Mouse (Mus musculus): Measurements from ENCODE around the gene Phex. TPM values are rescaled to one million over a fixed set of nuclear protein-coding genes. Genes with fewer than 3 reads are reported as not detected.

Gene Phex
- total and polyA plus RNA-seq, 2 experiments from 2014 or later = 0.05 TPM; not detected in 1

DNA sequence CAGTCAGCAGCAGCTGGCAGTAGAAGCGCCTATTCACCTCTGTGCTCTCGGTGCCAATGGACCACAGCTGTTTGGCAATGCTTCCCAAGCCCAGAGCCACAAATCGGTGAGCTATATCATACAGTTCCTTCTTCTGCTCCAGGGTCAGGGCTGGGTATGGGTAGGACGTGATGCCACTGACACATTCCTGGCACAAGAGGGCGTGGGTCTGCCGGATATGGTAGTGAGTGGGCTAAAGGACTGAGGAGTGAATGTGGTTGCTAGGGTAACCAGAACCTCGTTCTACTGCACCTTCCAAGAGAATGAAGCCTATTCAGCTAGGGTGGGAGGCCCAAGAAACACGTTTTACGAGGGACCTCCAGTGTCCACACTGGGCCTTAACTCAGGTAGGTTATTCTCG, 36.3 kb downstream of the Phex start:
- Histone ChIP-seq H3K4me1 (ENCODE audit: control insufficient read depth, insufficient read depth) (no peaks in the 10 kb centered on the region), H3K9me3 (replicated peaks; ENCODE audit: control insufficient read depth, low read length) (no peaks in the 10 kb centered on the region), H3K4me3 (ENCODE audit: low read depth, low read length) (no peak overlapping the region), H3K36me3 (replicated peaks; ENCODE audit: control insufficient read depth, insufficient read depth, low read length) (no peaks in the 10 kb centered on the region), H3K9ac (replicated peaks; ENCODE audit: low read depth, low read length) (no peak overlapping the region), H3K4me2 (ENCODE audit: low read depth, low read length) (no peak overlapping the region), H3K27ac (ENCODE audit: low read depth) (no peak overlapping the region), H3K27me3 (ENCODE audit: control insufficient read depth, insufficient read depth, low read length) (no peaks in the 10 kb centered on the region)
- no peak for DNase-seq (ENCODE audit: low spot score)
- 50% methylated on average over 10 of the region's 10 CpGs for WGBS
- no peak for TF ChIP-seq EP300 (IDR thresholded peaks at IDR 0.05; ENCODE audit: low read depth)
- TF ChIP-seq CTCF (IDR thresholded peaks at IDR 0.05; ENCODE audit: low read depth) = no peak
- ATAC-seq (ENCODE audit: insufficient read depth, low read depth) = no peak

DNA sequence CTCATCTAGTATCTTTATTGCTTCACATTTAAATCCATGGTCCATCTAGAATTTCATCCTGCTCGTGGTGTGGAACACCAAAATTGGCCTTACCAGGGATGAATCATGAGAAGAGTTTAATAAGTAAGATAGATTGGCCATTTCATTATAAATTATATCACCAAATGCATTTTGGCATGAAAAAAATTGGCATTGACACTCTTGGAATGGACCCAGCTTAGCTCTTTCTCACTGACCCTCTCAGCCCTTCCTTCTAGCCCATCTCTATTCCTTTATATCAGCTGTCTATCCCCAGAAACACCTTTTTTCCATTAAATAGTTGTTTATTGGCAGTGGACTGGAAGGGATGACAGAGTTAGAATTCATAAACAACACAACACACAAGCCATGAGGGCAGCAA, 37.7 kb downstream of the Phex start:
- no peaks in the 10 kb centered on the region for H3K9me3 ChIP-seq (replicated peaks; ENCODE audit: control insufficient read depth, low read length)
- DNase-seq (ENCODE audit: low spot score) (no peak), ATAC-seq (ENCODE audit: insufficient read depth, low read depth) (no peak)
- TF ChIP-seq EP300 (IDR thresholded peaks at IDR 0.05; ENCODE audit: low read depth) = no peak
- TF ChIP-seq CTCF (IDR thresholded peaks at IDR 0.05; ENCODE audit: low read depth) = no peak
- WGBS = 47% methylated on average over 1 of the region's 1 CpGs
- H3K27me3 ChIP-seq (ENCODE audit: control insufficient read depth, insufficient read depth, low read length) = no peaks in the 10 kb centered on the region
- H3K4me2 ChIP-seq (ENCODE audit: low read depth, low read length) = no peak overlapping the region
- H3K4me3 ChIP-seq (ENCODE audit: low read depth, low read length) = no peak overlapping the region
- no peak overlapping the region for H3K9ac ChIP-seq (replicated peaks; ENCODE audit: low read depth, low read length)
- no peaks in the 10 kb centered on the region for H3K4me1 ChIP-seq (ENCODE audit: control insufficient read depth, insufficient read depth)
- H3K27ac ChIP-seq (ENCODE audit: low read depth) = no peak overlapping the region
- H3K36me3 ChIP-seq (replicated peaks; ENCODE audit: control insufficient read depth, insufficient read depth, low read length) = no peaks in the 10 kb centered on the region

DNA sequence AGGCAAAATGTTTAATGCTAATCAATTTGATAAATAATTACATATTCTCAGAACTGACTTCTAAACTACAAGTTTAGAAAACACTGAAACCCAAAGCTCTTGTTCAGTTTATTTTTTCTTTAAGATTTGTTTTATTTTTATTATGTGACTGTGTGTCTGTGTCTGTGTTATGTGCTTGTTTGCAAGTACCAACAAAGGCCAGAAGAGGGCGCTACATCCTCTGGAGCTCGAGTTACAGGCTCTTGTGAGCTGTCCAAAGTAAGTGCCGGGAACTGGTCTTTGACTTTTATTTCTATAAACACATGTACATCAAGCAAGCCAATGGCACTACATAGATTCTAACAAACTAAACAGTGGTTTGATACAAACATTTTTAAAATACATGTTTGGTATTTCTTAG, 41.2 kb downstream of the Phex start:
- ATAC-seq (ENCODE audit: insufficient read depth, low read depth) = no peak
- H3K27me3 ChIP-seq (ENCODE audit: control insufficient read depth, insufficient read depth, low read length) = no peaks in the 10 kb centered on the region
- no peak overlapping the region for H3K4me3 ChIP-seq (ENCODE audit: low read depth, low read length)
- DNase-seq (ENCODE audit: low spot score) = no peak
- H3K4me2 ChIP-seq (ENCODE audit: low read depth, low read length) = no peak overlapping the region
- TF ChIP-seq EP300 (IDR thresholded peaks at IDR 0.05; ENCODE audit: low read depth) (no peak), CTCF (IDR thresholded peaks at IDR 0.05; ENCODE audit: low read depth) (no peak)
- H3K4me1 ChIP-seq (ENCODE audit: control insufficient read depth, insufficient read depth) = no peaks in the 10 kb centered on the region
- H3K9ac ChIP-seq (replicated peaks; ENCODE audit: low read depth, low read length) = no peak overlapping the region
- 48% methylated on average over 3 of the region's 3 CpGs for WGBS
- H3K36me3 ChIP-seq (replicated peaks; ENCODE audit: control insufficient read depth, insufficient read depth, low read length) = no peaks in the 10 kb centered on the region
- H3K27ac ChIP-seq (ENCODE audit: low read depth) = no peak overlapping the region
- H3K9me3 ChIP-seq (replicated peaks; ENCODE audit: control insufficient read depth, low read length) = no peaks in the 10 kb centered on the region

DNA sequence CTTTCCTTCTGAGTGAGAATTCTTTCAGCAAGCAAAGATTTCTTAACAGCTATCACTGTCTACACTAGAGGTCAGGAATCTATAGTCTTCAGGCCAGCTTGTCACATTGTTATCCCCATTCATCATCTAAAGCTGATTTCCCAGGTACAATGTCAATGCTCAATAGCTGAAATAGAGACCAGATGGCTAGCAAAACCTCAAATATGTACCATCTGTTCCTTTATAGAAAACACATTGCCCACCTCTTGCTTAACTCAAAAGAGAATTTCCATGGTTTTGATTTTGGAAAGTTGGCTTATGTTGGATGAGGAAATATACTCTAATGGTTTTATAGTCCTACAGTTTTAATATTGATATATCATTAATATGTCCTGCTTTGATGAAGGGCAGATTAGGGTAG, 45.9 kb downstream of the Phex start:
- Histone ChIP-seq H3K9me3 (replicated peaks; ENCODE audit: control insufficient read depth, low read length) (no peaks in the 10 kb centered on the region), H3K36me3 (replicated peaks; ENCODE audit: control insufficient read depth, insufficient read depth, low read length) (no peaks in the 10 kb centered on the region), H3K9ac (replicated peaks; ENCODE audit: low read depth, low read length) (no peak overlapping the region), H3K27ac (ENCODE audit: low read depth) (no peak overlapping the region), H3K4me1 (ENCODE audit: control insufficient read depth, insufficient read depth) (no peaks in the 10 kb centered on the region), H3K4me3 (ENCODE audit: low read depth, low read length) (no peak overlapping the region), H3K27me3 (ENCODE audit: control insufficient read depth, insufficient read depth, low read length) (no peaks in the 10 kb centered on the region), H3K4me2 (ENCODE audit: low read depth, low read length) (no peak overlapping the region)
- ATAC-seq (ENCODE audit: insufficient read depth, low read depth) (no peak), DNase-seq (ENCODE audit: low spot score) (no peak)
- TF ChIP-seq CTCF (IDR thresholded peaks at IDR 0.05; ENCODE audit: low read depth) (no peak), EP300 (IDR thresholded peaks at IDR 0.05; ENCODE audit: low read depth) (no peak)

DNA sequence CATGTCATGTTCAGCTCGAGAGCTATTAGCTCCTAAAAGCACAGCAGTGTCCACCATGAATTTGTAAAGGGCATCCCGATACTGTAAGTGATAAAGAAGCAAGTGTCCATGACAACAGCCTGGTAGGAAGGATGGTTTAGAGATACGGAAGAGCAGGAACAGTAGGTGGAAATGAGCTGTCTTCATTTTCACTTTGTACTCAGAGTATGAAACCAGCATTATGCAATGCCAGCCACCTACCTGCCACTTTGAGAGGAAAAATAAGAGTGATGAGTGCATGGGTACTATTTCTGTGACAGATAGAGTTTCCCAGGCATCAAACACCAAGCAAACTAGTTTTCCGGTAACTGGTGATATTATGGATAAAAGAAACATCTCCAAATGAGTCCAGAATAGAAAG, 59.6 kb downstream of the Phex start:
- Histone ChIP-seq H3K4me1 (ENCODE audit: control insufficient read depth, insufficient read depth) (no peaks in the 10 kb centered on the region), H3K4me2 (ENCODE audit: low read depth, low read length) (no peak overlapping the region), H3K27me3 (ENCODE audit: control insufficient read depth, insufficient read depth, low read length) (no peaks in the 10 kb centered on the region), H3K9me3 (replicated peaks; ENCODE audit: control insufficient read depth, low read length) (no peaks in the 10 kb centered on the region), H3K36me3 (replicated peaks; ENCODE audit: control insufficient read depth, insufficient read depth, low read length) (no peaks in the 10 kb centered on the region), H3K27ac (ENCODE audit: low read depth) (no peak overlapping the region), H3K9ac (replicated peaks; ENCODE audit: low read depth, low read length) (no peak overlapping the region), H3K4me3 (ENCODE audit: low read depth, low read length) (no peak overlapping the region)
- WGBS = 71% methylated on average over 4 of the region's 4 CpGs
- TF ChIP-seq CTCF (IDR thresholded peaks at IDR 0.05; ENCODE audit: low read depth) (no peak), EP300 (IDR thresholded peaks at IDR 0.05; ENCODE audit: low read depth) (no peak)
- DNase-seq (ENCODE audit: low spot score) (no peak), ATAC-seq (ENCODE audit: insufficient read depth, low read depth) (no peak)

DNA sequence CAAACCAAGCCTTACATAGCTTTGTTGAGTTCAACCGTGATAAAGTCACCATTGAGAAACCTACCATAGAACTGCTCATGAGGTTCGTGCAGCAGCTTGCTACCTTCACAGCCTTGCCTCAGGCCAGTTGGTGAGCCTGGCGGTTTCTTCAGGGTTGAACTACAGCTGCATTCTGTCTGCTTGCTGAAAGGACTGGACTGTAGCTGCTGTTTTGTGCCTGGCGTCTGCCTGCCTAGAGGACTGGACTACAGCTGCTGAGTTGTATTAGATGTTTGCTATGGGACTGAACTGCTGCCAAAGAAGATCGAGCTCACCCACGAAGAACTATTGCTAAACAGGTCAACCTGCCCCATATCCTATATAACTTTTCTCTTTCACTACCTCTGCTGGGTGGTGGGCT, 68.9 kb downstream of the Phex start:
- Histone ChIP-seq H3K4me3 (ENCODE audit: low read depth, low read length) (no peak overlapping the region), H3K27me3 (ENCODE audit: control insufficient read depth, insufficient read depth, low read length) (no peaks in the 10 kb centered on the region), H3K36me3 (replicated peaks; ENCODE audit: control insufficient read depth, insufficient read depth, low read length) (no peaks in the 10 kb centered on the region), H3K9ac (replicated peaks; ENCODE audit: low read depth, low read length) (no peak overlapping the region), H3K4me2 (ENCODE audit: low read depth, low read length) (no peak overlapping the region), H3K27ac (ENCODE audit: low read depth) (no peak overlapping the region), H3K9me3 (replicated peaks; ENCODE audit: control insufficient read depth, low read length) (no peaks in the 10 kb centered on the region), H3K4me1 (ENCODE audit: control insufficient read depth, insufficient read depth) (no peaks in the 10 kb centered on the region)
- ATAC-seq (ENCODE audit: insufficient read depth, low read depth) (no peak), DNase-seq (ENCODE audit: low spot score) (no peak)
- TF ChIP-seq CTCF (IDR thresholded peaks at IDR 0.05; ENCODE audit: low read depth) (no peak), EP300 (IDR thresholded peaks at IDR 0.05; ENCODE audit: low read depth) (no peak)
- WGBS = 75% methylated on average over 6 of the region's 6 CpGs
